Mouse (Mus musculus) intestine, embryonic 14.5 days (tissue): ENCODE data around the gene Rabgap1l. TPM values are rescaled to one million over a fixed set of nuclear protein-coding genes. Genes with fewer than 3 reads are reported as not detected.
"Not testable (repeated sequence)": the region's sequence is repeated elsewhere in the genome, so short reads cannot be mapped to it uniquely, and the experiment has no call there.

Experiments
- ATAC-seq: fragments of 200-750 bp; cut with Nextera tagmentation; replicated peaks from 2 replicates; pipeline ENCODE4 v1.8.0; 2017; ENCODE audit warnings: low read depth, moderate number of reproducible peaks, moderate TSS enrichment, moderate library complexity; ENCODE audit not compliant: low FRiP score, low TSS enrichment
- DNase-seq: peaks from one replicate; pipeline ENCODE4 v3.0.0-alpha.2; 2018; ENCODE audit warnings: low spot score
- H3K27ac ChIP-seq: fragments of 300-500 bp; sonication (generic); 2 replicates; pipeline ENCODE4 v1.5.1; 2014; ENCODE audit warnings: low read depth, mild to moderate bottlenecking, control low read depth
- H3K27me3 ChIP-seq: fragments of 300-500 bp; sonication (generic); replicated peaks from 2 replicates; pipeline ENCODE4 v1.6.1; 2014; ENCODE audit warnings: low read length, control low read depth; ENCODE audit not compliant: control insufficient read depth, insufficient read depth
- H3K36me3 ChIP-seq: fragments of 300-500 bp; sonication (generic); 2 replicates; pipeline ENCODE4 v1.6.1; 2014; ENCODE audit warnings: low read length, control low read depth; ENCODE audit not compliant: control insufficient read depth, insufficient read depth
- H3K4me1 ChIP-seq: fragments of 300-500 bp; sonication (generic); replicated peaks from 2 replicates; pipeline ENCODE4 v1.6.1; 2014; ENCODE audit warnings: low read length, control low read depth, mixed read lengths; ENCODE audit not compliant: control insufficient read depth, insufficient read depth
- H3K4me2 ChIP-seq: fragments of 300-500 bp; sonication (generic); 2 replicates; pipeline ENCODE4 v1.6.1; 2014; ENCODE audit warnings: low read length
- H3K4me3 ChIP-seq: fragments of 300-500 bp; sonication (generic); 2 replicates; pipeline ENCODE4 v1.5.1; 2014; ENCODE audit warnings: low read depth, low read length, control low read depth, mixed read lengths
- H3K9ac ChIP-seq: fragments of 300-500 bp; sonication (generic); 2 replicates; pipeline ENCODE4 v1.6.1; 2014; ENCODE audit warnings: mild to moderate bottlenecking, low read length
- H3K9me3 ChIP-seq: fragments of 300-500 bp; sonication (generic); 2 replicates; pipeline ENCODE4 v1.6.1; 2016; ENCODE audit warnings: low read length, control low read depth; ENCODE audit not compliant: control insufficient read depth
- WGBS: fragments of 180-500 bp; shearing (Covaris S2); extraction: QIAGEN DNeasy Blood & Tissue Kit; methylation state at CpG from one replicate; pipeline ENCODE4 v1.1.7; 2014; 5-methylcytosine and 5-hydroxymethylcytosine counted together
- polyA plus RNA-seq: library from polyadenylated mRNA; unstranded; fragments of >200 nt; fragmentation: Nextera tagmentation; extraction: Ambion mirVana; gene quantifications from 2 replicates; pipeline ENCODE4 v1.2.1, GENCODE M21; 2014

The Rabgap1l gene
- polyA plus RNA-seq, 1 experiment from 2014 or later, result 19.9 TPM

- Histone ChIP-seq H3K36me3 (no peaks in the 10 kb centered on the region), H3K4me2 (no peak overlapping the region), H3K4me1 (no peaks in the 10 kb centered on the region), H3K4me3 (no peak overlapping the region), H3K27me3 (no peaks in the 10 kb centered on the region), H3K9me3 (no peaks in the 10 kb centered on the region), H3K9ac (no peak overlapping the region), H3K27ac (no peak overlapping the region)
- WGBS, result 87% methylated on average over 2 of the region's 2 CpGs
- no peak for DNase-seq
- no peak for ATAC-seq
Measured at GRCm38 (mm10) chr1:160674763-160675162, 118.2 kb downstream of the Rabgap1l start.

GRCm38 (mm10) chr1:160672088-160672814, 120.8 kb downstream of the Rabgap1l start:
- H3K4me3 ChIP-seq, result no peak overlapping the region
- no peak overlapping the region for H3K27ac ChIP-seq
- H3K9ac ChIP-seq, result no peak overlapping the region
- DNase-seq (no peak), ATAC-seq (no peak)
- no peaks in the 10 kb centered on the region for H3K9me3 ChIP-seq
- no peaks in the 10 kb centered on the region for H3K36me3 ChIP-seq
- H3K4me1 ChIP-seq, result no peaks in the 10 kb centered on the region
- WGBS, result 66% methylated on average over 3 of the region's 3 CpGs
- H3K4me2 ChIP-seq, result no peak overlapping the region
- H3K27me3 ChIP-seq, result no peaks in the 10 kb centered on the region

GRCm38 (mm10) chr1:160655806-160656470, 137.1 kb downstream of the Rabgap1l start:
- H3K9ac ChIP-seq, result no peak overlapping the region
- DNase-seq (no peak), ATAC-seq (no peak)
- no peaks in the 10 kb centered on the region for H3K36me3 ChIP-seq
- no peaks in the 10 kb centered on the region; the same call in 1 of the 2 replicates for H3K4me1 ChIP-seq
- WGBS, result 33% methylated on average over 2 of the region's 2 CpGs
- no peak overlapping the region for H3K27ac ChIP-seq
- H3K4me2 ChIP-seq, result no peak overlapping the region
- H3K4me3 ChIP-seq, result no peak overlapping the region
- H3K27me3 ChIP-seq, result no peaks in the 10 kb centered on the region
- no peaks in the 10 kb centered on the region for H3K9me3 ChIP-seq

GRCm38 (mm10) chr1:160651691-160652090, 141.3 kb downstream of the Rabgap1l start:
- H3K36me3 ChIP-seq, result no peaks in the 10 kb centered on the region
- DNase-seq (no peak), ATAC-seq (no peak)
- no peak overlapping the region for H3K9ac ChIP-seq
- no peaks in the 10 kb centered on the region for H3K9me3 ChIP-seq
- H3K27me3 ChIP-seq, result no peaks in the 10 kb centered on the region
- H3K27ac ChIP-seq, result no peak overlapping the region
- H3K4me2 ChIP-seq, result no peak overlapping the region
- WGBS, result 26% methylated on average over 3 of the region's 3 CpGs
- no peak overlapping the region for H3K4me3 ChIP-seq
- H3K4me1 ChIP-seq, result no peaks in the 10 kb centered on the region; the same call in 1 of the 2 replicates

- no peak for ATAC-seq
- WGBS, result 94% methylated on average over 3 of the region's 3 CpGs
- no peak overlapping the region for H3K9ac ChIP-seq
Measured at GRCm38 (mm10) chr1:160645416-160645815, 147.6 kb downstream of the Rabgap1l start.

GRCm38 (mm10) chr1:160628213-160628932, 164.6 kb downstream of the Rabgap1l start:
- Histone ChIP-seq H3K9me3 (no peaks in the 10 kb centered on the region), H3K27ac (no peak overlapping the region), H3K4me3 (no peak overlapping the region), H3K27me3 (no peaks in the 10 kb centered on the region), H3K9ac (no peak overlapping the region), H3K4me2 (no peak overlapping the region), H3K36me3 (no peaks in the 10 kb centered on the region), H3K4me1 (no peaks in the 10 kb centered on the region)
- WGBS, result 81% methylated on average over 12 of the region's 12 CpGs
- ATAC-seq (no peak), DNase-seq (no peak)

More at GRCm38 (mm10) chr1:160645416-160645815, 147.6 kb downstream of the Rabgap1l start:
- no peaks in the 10 kb centered on the region for H3K9me3 ChIP-seq
- H3K36me3 ChIP-seq, result no peaks in the 10 kb centered on the region
- H3K4me3 ChIP-seq, result no peak overlapping the region
- no peak overlapping the region for H3K4me2 ChIP-seq
- H3K27me3 ChIP-seq, result no peaks in the 10 kb centered on the region
- no peak for DNase-seq
- no peaks in the 10 kb centered on the region for H3K4me1 ChIP-seq
- no peak overlapping the region for H3K27ac ChIP-seq

- H3K4me1 ChIP-seq, H3K27ac ChIP-seq, H3K4me2 ChIP-seq, H3K9ac ChIP-seq, H3K27me3 ChIP-seq, H3K36me3 ChIP-seq, H3K4me3 ChIP-seq, H3K9me3 ChIP-seq, ATAC-seq, DNase-seq: not testable (repeated sequence)
- WGBS, result 83% methylated on average over 4 of the region's 4 CpGs
Measured at GRCm38 (mm10) chr1:160624354-160625120, 168.5 kb downstream of the Rabgap1l start.

GRCm38 (mm10) chr1:160618201-160618600, 174.8 kb downstream of the Rabgap1l start:
- Histone ChIP-seq H3K27ac (no peak overlapping the region), H3K4me3 (no peak overlapping the region), H3K4me2 (no peak overlapping the region), H3K27me3 (no peaks in the 10 kb centered on the region), H3K9ac (no peak overlapping the region), H3K9me3 (no peaks in the 10 kb centered on the region), H3K4me1 (no peaks in the 10 kb centered on the region), H3K36me3 (no peaks in the 10 kb centered on the region)
- WGBS, result 42% methylated on average over 2 of the region's 2 CpGs
- ATAC-seq, result no peak
- no peak for DNase-seq
